Mouse (Mus musculus) testis, adult 2 months (tissue): ENCODE results near the gene Tcp11l1.

Source experiments
- CTCF ChIP-seq: fragments of 200-500 bp; IDR thresholded peaks from 2 replicates; pipeline ENCODE4 v1.5.1; 2012; ENCODE audit warnings: low read depth, mild to moderate bottlenecking, inconsistent platforms, low read length, moderate library complexity; ENCODE audit not compliant: control insufficient read depth, insufficient read depth, insufficient replicate concordance
- POLR2A ChIP-seq: fragments of 200-500 bp; IDR thresholded peaks from 2 replicates; pipeline ENCODE4 v1.6.1; 2012; ENCODE audit warnings: low read depth, mild to moderate bottlenecking, inconsistent platforms, low read length, moderate library complexity; ENCODE audit not compliant: control insufficient read depth

DNA sequence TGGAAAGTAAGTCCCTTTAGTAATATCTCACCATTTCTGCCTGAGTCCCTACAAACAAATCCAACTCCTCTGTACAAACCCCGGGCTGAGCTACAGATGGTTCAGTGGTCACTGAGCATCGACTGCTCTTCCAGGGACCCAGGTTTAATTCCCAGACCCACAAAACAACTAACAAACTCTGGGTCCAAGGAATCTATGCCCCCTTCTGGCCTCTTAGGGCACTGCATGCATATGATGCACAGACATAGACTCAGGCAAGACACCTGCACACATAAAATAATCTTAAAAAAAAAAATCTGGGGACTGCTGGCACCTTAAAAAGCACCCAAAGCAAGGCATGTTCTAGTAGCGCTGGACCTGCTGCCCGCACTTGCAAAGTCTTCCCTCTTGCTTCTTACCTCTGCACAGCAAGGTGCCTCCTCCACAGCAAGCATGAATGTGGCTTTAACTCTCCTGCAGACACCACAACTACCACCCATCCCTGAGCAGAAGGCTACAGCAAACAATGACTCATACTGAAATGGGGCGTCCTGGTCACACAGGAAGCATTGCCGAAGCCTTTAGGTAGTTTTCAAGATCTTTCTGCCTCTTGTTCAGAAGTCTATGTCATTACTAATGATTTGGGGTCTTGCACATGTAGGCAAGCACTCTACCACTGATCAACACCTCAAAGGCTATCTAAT is 42.7 kb downstream of the Tcp11l1 start:
- TF ChIP-seq POLR2A (no peak), CTCF (no peak)
